Mouse (Mus musculus) forebrain, embryonic 10.5 days (tissue): ENCODE results near the gene Map2k5. TPM values are rescaled to one million over a fixed set of nuclear protein-coding genes. Genes with fewer than 3 reads are reported as not detected.

Source experiments
- DNase-seq: peaks from one replicate; pipeline ENCODE4 v3.0.0-alpha.2; 2017; ENCODE audit warnings: low spot score; ENCODE audit errors: extremely low spot score
- H3K27ac ChIP-seq: fragments of 300-500 bp; sonication (generic); 2 replicates; pipeline ENCODE4 v1.5.1; 2016; ENCODE audit warnings: mild to moderate bottlenecking
- H3K27me3 ChIP-seq: fragments of 300-500 bp; sonication (generic); 2 replicates; pipeline ENCODE4 v1.6.1; 2016; ENCODE audit warnings: mild to moderate bottlenecking; ENCODE audit not compliant: poor library complexity, severe bottlenecking
- H3K36me3 ChIP-seq: fragments of 300-500 bp; sonication (generic); replicated peaks from 2 replicates; pipeline ENCODE4 v1.6.1; 2016; ENCODE audit warnings: mild to moderate bottlenecking, moderate library complexity
- H3K4me1 ChIP-seq: fragments of 300-500 bp; sonication (generic); 2 replicates; pipeline ENCODE4 v1.6.1; 2016
- H3K4me3 ChIP-seq: fragments of 300-500 bp; sonication (generic); 2 replicates; pipeline ENCODE4 v1.5.1; 2016; ENCODE audit warnings: mild to moderate bottlenecking, moderate library complexity
- H3K9me3 ChIP-seq: fragments of 300-500 bp; sonication (generic); 2 replicates; pipeline ENCODE4 v1.6.1; 2016; ENCODE audit warnings: mild to moderate bottlenecking, moderate library complexity
- WGBS: fragments of 180-500 bp; shearing (Covaris S2); methylation state at CpG from one replicate; pipeline ENCODE4 v1.1.7; 2016; 5-methylcytosine and 5-hydroxymethylcytosine counted together
- polyA plus RNA-seq: library from polyadenylated mRNA; unstranded; fragments of >200 nt; fragmentation: Nextera tagmentation; extraction: Ambion mirVana; gene quantifications from 2 replicates; pipeline ENCODE4 v1.2.1, GENCODE M21; 2016

Gene Map2k5
- polyA plus RNA-seq, 1 experiment from 2014 or later = 33.8 TPM

DNA sequence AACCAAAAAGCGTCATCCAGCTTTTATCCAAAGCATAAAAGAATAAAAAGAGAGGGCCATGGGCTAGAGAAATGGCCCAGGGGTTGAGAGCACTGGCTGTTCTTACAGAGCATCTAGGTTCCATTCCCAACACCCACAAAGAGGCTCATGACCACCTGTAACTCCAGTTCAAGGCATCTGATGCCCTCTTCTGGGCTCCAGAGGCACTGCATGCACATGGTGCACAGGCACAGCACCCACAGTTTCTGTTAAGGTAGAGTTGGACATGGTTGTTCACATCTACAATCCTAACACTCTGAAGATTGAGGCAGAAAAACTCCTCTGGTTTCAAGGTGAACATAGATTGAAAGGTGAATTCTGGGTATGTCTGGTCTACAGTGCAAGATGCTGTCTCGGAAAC is 44.6 kb downstream of the Map2k5 start:
- Histone ChIP-seq H3K4me3 (no peak overlapping the region), H3K36me3 (peaks cover 66% of the 10 kb centered on the region), H3K27me3 (no peaks in the 10 kb centered on the region), H3K9me3 (peaks cover 3% of the 10 kb centered on the region; the same call in 1 of the 2 replicates), H3K4me1 (peaks cover 15% of the 10 kb centered on the region), H3K27ac (no peak overlapping the region)
- WGBS = 99% methylated on average over 2 of the region's 2 CpGs
- DNase-seq = no peak

DNA sequence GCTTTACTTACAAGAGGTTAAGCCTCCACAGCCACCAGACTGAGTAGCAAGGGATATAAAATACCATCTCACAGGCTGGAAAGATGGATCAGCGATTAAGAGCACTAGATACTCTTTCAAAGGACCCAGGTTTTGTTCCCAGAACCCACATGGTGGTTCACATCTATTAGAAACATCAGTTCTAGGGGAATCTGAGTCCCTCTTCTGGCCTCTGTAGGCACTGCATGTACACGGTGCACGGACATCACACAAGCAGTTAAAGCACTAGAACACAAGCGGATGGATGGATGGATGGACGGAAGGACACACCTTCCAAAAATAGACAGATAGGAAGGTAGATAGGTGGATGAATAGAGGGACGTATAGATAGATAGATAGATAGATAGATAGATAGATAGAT is 46.5 kb downstream of the Map2k5 start:
- no peak for DNase-seq
- 90% methylated on average over 6 of the region's 6 CpGs for WGBS
- H3K4me3 ChIP-seq = no peak overlapping the region
- no peaks in the 10 kb centered on the region for H3K27me3 ChIP-seq
- H3K4me1 ChIP-seq = peaks cover 13% of the 10 kb centered on the region
- no peak overlapping the region for H3K27ac ChIP-seq
- H3K9me3 ChIP-seq = peaks cover 3% of the 10 kb centered on the region; the same call in 1 of the 2 replicates
- peaks cover 56% of the 10 kb centered on the region for H3K36me3 ChIP-seq

GRCm38 (mm10) chr9:63328958-63329685 is 48.6 kb downstream of the Map2k5 start:
- 0 out of 2 replicates have a peak overlapping the region, but pooled peaks have one; percentile 27 for H3K27ac ChIP-seq
- WGBS = 81% methylated on average over 15 of the region's 15 CpGs
- peaks cover 3% of the 10 kb centered on the region; the same call in 1 of the 2 replicates for H3K9me3 ChIP-seq

GRCm38 (mm10) chr9:63315231-63315630 is 62.5 kb downstream of the Map2k5 start:
- no peak for DNase-seq
- H3K4me1 ChIP-seq = peaks cover 22% of the 10 kb centered on the region
- H3K27ac ChIP-seq = no peak overlapping the region
- no peaks in the 10 kb centered on the region for H3K9me3 ChIP-seq
- no peak overlapping the region for H3K4me3 ChIP-seq
- H3K27me3 ChIP-seq = no peaks in the 10 kb centered on the region
- peaks cover 11% of the 10 kb centered on the region for H3K36me3 ChIP-seq

More at GRCm38 (mm10) chr9:63328958-63329685, 48.6 kb downstream of the Map2k5 start:
- Histone ChIP-seq H3K27me3 (no peaks in the 10 kb centered on the region), H3K36me3 (peaks cover 42% of the 10 kb centered on the region), H3K4me3 (no peak overlapping the region), H3K4me1 (peaks cover 13% of the 10 kb centered on the region)
- no peak for DNase-seq

DNA sequence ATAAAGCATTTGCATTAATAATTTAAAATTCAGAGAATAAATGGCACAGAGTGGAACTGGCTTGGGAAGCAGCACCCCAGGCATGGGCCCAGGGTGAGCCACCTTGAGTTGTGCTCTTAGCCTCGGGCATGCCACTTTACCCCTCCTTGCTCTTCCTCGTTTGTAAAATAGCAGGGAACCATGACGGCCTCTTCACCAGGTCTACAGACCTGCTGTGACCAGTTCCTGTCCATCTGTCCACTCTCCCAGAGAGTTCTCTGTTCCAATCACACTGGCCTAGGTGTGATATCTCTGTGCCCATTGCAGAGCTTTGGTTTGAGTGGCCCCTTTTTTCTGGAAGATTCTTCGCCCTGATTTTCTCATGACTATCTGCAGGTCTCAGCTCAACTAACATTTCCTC is 63.6 kb downstream of the Map2k5 start:
- Histone ChIP-seq H3K9me3 (no peaks in the 10 kb centered on the region), H3K36me3 (peaks cover 12% of the 10 kb centered on the region)
- 80% methylated on average over 4 of the region's 4 CpGs for WGBS

DNA sequence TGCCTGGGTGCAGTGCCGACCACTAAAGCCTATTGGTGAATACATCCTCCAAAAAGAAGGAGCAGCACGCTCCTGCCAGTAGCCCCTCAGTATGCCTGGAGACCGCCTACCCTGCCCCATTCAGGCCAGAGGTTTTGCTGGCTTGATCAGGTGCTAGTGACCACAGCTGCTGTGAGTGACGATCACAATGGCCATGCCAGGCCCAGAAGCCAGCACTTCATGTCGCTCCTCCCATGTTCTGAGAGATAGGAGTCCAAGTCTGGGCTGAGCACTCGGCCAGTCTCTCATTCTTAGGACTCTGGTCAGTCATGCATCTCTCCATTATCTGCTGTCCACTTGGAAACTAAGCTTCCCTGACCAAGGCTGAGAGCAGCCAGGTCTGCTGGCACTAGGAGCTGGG is 67.7 kb downstream of the Map2k5 start:
- peaks cover 40% of the 10 kb centered on the region for H3K4me1 ChIP-seq
- H3K27ac ChIP-seq = no peak overlapping the region
- peaks cover 10% of the 10 kb centered on the region for H3K36me3 ChIP-seq
- DNase-seq = no peak
- 0 out of 2 replicates have a peak, but pooled peaks cover 3% of the 10 kb centered on the region for H3K9me3 ChIP-seq
- H3K27me3 ChIP-seq = no peaks in the 10 kb centered on the region
- H3K4me3 ChIP-seq = no peak overlapping the region
- 90% methylated on average over 6 of the region's 6 CpGs for WGBS

More for the DNA sequence above, 63.6 kb downstream of the Map2k5 start:
- no peaks in the 10 kb centered on the region for H3K27me3 ChIP-seq
- H3K4me3 ChIP-seq = no peak overlapping the region
- peaks cover 23% of the 10 kb centered on the region for H3K4me1 ChIP-seq
- H3K27ac ChIP-seq = no peak overlapping the region
- DNase-seq = no peak

DNA sequence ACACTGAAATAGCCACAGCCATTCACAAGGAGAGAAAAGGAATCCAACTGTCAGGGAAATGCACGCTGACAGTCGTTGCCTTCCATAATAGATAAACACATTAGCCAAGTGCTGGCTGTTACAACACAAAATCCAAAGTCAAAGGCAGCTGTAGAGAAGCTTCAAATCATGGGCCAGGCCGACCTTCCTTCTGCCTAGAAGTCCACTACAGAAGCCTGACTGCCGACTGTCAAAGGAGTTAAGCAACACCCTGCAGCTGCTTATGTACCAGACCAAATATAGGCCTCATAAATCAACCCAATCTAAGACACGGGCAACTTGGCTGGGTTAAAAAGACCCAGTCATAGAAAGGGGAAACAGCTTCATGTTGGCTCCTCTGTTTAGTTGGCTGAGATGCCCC is 68.7 kb downstream of the Map2k5 start:
- no peak for DNase-seq
- Histone ChIP-seq H3K36me3 (peaks cover 10% of the 10 kb centered on the region), H3K9me3 (0 out of 2 replicates have a peak, but pooled peaks cover 3% of the 10 kb centered on the region), H3K27me3 (no peaks in the 10 kb centered on the region), H3K4me3 (no peak overlapping the region), H3K4me1 (peaks cover 42% of the 10 kb centered on the region), H3K27ac (no peak overlapping the region)
- 83% methylated on average over 5 of the region's 5 CpGs for WGBS

- 63% methylated on average over 4 of the region's 4 CpGs for WGBS
- Histone ChIP-seq H3K36me3 (peaks cover 10% of the 10 kb centered on the region), H3K27me3 (no peaks in the 10 kb centered on the region), H3K27ac (no peak overlapping the region), H3K4me1 (peaks cover 42% of the 10 kb centered on the region), H3K9me3 (0 out of 2 replicates have a peak, but pooled peaks cover 3% of the 10 kb centered on the region), H3K4me3 (no peak overlapping the region)
- no peak for DNase-seq
Observed at GRCm38 (mm10) chr9:63308441-63308840, 69.3 kb downstream of the Map2k5 start.

DNA sequence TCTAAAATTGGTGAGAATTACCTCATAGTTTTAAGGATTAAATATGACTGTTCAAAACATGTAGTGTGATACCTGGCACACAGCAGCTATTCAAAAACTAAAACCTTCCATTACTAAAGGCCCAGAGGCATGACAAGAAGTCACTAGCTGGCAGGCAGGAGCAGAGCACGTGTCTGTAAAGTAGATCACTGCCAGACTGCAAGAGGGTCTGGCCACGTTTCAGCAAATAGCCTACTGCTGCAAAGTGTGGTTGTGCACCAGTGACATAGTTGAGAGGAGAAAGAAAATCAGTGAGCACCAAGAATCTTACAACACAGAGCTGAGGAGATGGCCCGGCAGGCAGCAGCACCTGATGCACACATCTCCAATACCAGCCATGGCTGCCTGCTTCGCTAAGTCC is 75.2 kb downstream of the Map2k5 start:
- H3K27me3 ChIP-seq = no peaks in the 10 kb centered on the region
- peaks cover 9% of the 10 kb centered on the region; the same call in 1 of the 2 replicates for H3K9me3 ChIP-seq
- H3K36me3 ChIP-seq = peaks cover 26% of the 10 kb centered on the region
- H3K4me1 ChIP-seq = peaks cover 9% of the 10 kb centered on the region; the same call in 1 of the 2 replicates
- DNase-seq = no peak
- WGBS = 91% methylated on average over 4 of the region's 4 CpGs
- H3K4me3 ChIP-seq = no peak overlapping the region
- H3K27ac ChIP-seq = no peak overlapping the region

DNA sequence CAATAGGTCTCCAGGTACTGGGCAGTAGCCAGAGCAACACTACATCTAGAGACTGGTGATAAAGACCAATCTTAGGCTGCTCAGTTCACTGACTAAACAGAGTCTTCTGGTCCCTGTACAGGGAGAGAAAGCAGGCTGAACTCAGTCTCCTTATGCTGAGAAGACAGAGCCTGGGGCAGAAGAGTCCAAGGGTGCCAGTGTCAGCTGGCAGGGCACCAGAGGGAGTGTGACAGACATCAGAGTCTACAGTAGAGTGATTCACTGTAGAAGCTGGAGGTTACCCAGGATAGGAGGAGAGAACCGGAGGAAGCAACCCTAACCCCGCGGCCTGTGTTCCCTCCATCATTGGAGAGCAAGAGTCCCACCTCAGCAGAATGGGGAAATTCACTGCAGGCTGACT is 79.0 kb downstream of the Map2k5 start:
- Histone ChIP-seq H3K27ac (no peak overlapping the region), H3K27me3 (no peaks in the 10 kb centered on the region), H3K36me3 (peaks cover 21% of the 10 kb centered on the region), H3K4me3 (no peak overlapping the region), H3K9me3 (peaks cover 6% of the 10 kb centered on the region; the same call in 1 of the 2 replicates), H3K4me1 (peaks cover 19% of the 10 kb centered on the region)
- no peak for DNase-seq
- WGBS = 98% methylated on average over 3 of the region's 3 CpGs

DNA sequence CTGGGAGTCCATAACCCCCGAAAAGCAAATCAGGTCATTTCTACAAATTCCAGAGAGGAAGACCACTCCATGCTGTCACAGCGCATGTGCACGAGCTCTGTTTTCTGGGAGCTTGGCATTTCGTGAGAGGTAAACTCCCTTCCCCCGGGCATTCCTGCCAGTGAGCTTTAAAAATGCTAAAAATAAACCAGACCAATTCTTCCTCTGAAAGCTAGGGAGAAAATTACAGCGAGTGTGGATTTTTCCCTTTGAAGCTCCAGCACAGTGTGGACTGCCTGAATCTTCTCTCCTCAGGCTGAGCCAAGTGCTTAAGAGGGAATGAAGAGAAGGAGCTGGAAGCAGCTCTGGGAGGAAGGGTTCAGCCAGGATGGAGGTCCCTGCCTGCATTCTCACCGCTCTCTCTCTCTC is 82.1 kb downstream of the Map2k5 start:
- H3K9me3 ChIP-seq = peaks cover 6% of the 10 kb centered on the region; the same call in 1 of the 2 replicates
- no peak for DNase-seq

GRCm38 (mm10) chr9:63294846-63295245 is 82.9 kb downstream of the Map2k5 start:
- Histone ChIP-seq H3K9me3 (no peaks in the 10 kb centered on the region), H3K4me1 (peaks cover 19% of the 10 kb centered on the region), H3K27me3 (no peaks in the 10 kb centered on the region), H3K4me3 (no peak overlapping the region), H3K36me3 (peaks cover 27% of the 10 kb centered on the region), H3K27ac (no peak overlapping the region)
- 85% methylated on average over 6 of the region's 6 CpGs for WGBS
- no peak for DNase-seq

More for the DNA sequence above, 82.1 kb downstream of the Map2k5 start:
- no peak overlapping the region for H3K4me3 ChIP-seq
- WGBS = 86% methylated on average over 7 of the region's 7 CpGs
- H3K27ac ChIP-seq = no peak overlapping the region
- H3K27me3 ChIP-seq = no peaks in the 10 kb centered on the region
- H3K4me1 ChIP-seq = peaks cover 19% of the 10 kb centered on the region
- peaks cover 27% of the 10 kb centered on the region for H3K36me3 ChIP-seq

GRCm38 (mm10) chr9:63293781-63294480 is 83.8 kb downstream of the Map2k5 start:
- Histone ChIP-seq H3K9me3 (no peaks in the 10 kb centered on the region), H3K4me3 (no peak overlapping the region), H3K36me3 (peaks cover 35% of the 10 kb centered on the region), H3K27ac (no peak overlapping the region), H3K27me3 (no peaks in the 10 kb centered on the region), H3K4me1 (peaks cover 19% of the 10 kb centered on the region)
- DNase-seq = no peak
- WGBS = 66% methylated on average over 13 of the region's 13 CpGs
